Mouse (Mus musculus) right cerebral cortex, postnatal 36 days (tissue): ENCODE measurements around the gene Cga.
A peak's percentile ranks its signal among the peaks of the same experiment; 100 is the strongest.
"Not testable (repeated sequence)": the region's sequence is repeated elsewhere in the genome, so short reads cannot be mapped to it uniquely, and the experiment has no call there.

Source experiments
- DNase-seq, 2 experiments: peaks; one replicate each; pipeline ENCODE4 v3.0.0; 2022; ENCODE audit warnings: low spot score in 2 of 2, mixed read lengths in 1 of 2

The Cga gene

DNA sequence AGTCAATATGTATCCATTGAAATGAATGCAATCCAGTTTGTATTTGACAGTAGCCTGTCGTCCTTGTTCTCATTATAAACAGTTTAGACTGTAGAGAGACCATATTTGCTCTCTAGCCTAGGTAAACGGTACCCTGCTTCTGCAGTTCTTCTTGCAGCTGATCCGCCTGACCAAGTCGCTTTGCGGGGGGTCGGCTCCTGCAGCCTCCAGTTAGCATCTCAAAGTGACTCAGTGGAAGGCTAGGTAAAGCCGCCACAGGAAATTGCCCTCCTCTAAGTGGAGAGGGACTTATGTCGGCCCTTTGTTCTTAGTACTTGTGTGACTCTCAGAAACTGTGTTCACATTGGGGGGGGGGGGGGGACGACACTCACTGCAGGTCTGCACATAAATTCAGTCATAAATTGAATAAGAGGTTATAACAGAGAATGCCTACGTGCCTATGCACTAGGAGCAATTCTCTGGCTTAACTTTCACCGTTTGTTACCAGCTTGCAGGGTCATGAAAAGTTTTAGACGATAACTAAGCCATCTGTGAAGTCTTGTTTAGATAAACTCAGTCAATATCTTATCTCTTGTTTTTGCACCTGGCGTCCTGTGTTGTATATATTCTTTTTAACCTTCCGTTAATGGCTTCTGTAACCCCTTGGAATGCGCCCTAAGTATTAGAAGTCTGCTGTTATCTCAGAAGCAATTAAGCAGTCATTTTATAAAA lies 4.3 kb upstream of the Cga start:
- no peak for DNase-seq

DNA sequence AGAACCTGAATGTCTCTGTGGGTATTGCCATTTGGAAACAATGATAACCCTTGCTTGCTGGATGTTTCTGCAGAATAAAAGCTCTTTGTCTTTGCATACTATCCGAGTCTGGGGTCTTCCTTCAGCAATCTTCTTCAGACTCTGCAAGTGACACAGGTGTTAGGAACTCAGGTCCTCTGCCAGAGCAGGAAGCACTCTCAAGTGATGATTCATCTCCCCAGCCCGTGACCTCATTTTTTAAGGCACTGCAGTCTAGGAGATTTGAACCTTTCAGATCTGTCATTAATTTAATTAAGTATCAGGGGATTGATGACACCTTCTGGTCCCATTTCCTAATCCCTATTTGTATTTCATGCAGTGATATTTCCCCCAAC lies 3.8 kb upstream of the Cga start:
- DNase-seq = no peak

DNA sequence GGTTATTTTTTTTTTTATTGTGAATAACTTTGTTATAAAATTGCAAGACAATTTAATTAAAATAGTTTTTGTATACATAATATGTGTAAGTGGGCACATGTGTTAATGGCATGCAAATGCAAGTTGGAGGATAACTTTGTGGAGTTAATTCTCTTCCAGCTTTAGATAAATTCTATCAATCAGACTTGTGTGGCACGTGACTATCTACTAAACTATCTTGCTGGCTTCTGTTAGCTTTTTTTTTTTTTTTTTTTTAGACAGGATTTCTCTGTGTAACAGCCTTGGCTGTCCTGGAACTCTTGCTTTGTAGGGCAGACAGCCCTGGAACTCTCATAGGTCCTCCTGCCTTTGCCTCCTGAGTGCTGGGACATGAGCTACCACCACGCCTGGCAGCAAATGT lies 4.9 kb downstream of the Cga start:
- DNase-seq = no peak

DNA sequence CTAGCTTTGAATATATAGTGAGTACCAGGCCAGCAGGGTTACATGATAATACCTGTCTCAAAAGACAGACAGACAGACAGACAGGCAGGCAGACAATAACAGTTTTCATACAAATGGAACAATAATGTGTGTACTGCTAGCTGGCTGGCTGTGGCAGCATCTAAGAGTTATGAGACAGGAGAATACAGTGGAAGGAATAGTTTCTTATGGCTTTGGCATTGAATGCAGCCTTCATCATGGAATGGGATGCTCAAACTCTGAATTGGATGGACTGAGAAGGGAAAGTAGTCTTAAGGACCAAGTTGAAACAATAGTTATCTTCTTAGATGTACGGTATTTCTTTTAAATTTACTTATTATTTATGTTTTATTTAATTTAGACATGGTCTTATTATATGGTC lies 5.7 kb downstream of the Cga start:
- DNase-seq = no peak

DNA sequence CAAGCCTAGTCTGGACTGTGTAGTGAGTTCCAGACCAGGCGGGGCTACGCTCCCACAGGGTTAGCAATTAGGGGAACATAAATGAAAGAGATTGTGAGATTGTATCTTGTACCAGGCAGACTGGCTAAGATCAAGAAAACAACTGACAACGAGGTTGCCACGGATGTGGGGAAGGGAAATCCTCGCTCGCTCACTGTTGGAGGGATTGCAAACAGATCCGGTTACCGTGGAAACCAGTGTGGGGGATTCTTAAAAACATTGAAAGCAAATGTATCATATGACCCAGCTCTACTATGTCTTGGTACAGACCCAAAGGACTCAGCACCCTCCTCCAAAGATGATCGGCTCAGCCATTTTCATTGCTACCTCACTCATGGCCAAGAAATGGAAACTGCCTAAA lies 6.6 kb downstream of the Cga start:
- peak in 1 of 2 experiments; percentile 24 for DNase-seq

DNA sequence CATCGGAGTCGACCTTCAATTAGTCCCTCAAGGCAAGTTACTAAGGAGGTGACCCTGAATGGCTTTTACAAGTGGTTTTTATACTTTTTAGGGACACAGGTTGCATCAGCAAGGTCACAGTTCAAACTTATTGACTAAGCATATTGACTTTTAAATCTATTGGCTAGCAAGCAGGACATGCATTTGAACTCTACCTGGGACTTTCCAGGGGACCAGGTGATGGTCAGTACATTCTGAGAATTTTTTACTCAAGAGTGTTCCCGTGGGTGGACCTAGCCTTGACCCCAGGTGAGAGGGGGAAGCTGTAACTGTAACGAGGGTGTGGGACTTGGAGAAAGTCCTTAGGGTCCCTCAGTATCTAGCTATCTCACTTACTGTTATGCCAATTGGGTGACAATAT lies 7.6 kb downstream of the Cga start:
- DNase-seq = no peak

DNA sequence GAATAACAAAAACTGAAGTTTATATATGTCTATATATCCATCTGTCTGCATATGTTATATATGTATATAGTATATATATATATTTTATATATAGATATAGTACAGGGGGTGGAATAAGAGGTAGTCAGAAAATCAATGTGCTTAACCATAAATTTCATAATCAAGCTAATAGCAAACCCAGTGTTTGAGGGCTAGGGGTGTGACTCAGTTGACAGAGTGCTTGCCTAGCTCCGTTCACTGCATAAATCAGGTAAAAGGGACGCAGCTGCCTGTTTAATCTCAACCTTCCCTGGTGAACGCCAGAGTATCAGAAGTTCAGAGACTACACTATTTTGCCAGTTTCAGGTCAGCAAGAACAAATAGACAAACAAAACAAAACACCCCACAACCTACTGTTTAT lies 8.0 kb downstream of the Cga start:
- DNase-seq = not testable (repeated sequence)

DNA sequence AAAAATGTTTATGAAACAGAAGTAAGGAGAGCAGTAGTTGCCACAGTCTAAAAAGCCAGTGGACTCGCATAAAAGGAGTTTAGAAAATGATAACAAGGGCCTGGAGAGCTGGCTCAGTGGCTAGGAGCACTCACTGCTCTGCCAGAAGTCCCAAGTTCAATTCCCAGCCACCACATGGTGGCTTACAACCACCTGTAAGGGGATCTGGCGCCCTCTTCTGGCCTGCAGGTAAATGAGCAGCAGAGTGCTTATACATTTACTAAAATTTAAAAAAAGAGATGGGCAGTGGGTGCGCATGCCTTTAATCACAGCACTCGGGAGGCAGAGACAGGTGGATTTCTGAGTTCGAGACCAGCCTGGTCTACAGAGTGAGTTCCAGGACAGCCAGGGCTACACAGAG lies 11.8 kb downstream of the Cga start:
- no peak for DNase-seq

DNA sequence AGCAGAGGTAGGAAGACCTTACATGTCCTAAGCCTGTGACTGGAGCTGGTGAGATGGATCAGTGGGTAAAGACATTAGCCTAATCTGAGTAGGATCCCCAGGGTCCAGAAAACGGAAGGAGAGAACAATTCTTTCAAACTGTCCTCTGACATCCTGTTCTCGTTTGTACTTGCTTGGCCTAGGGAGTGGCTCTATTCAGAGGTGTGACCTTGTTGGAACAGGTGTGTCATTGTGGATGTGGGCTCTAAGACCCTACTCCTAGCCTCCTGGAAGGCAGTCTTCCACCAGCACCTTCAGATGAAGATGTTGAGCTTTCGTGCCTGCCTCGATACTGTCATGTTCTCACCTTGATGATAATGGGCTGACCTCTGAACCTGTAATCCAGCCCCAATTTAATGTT lies 12.6 kb downstream of the Cga start:
- DNase-seq = no peak

DNA sequence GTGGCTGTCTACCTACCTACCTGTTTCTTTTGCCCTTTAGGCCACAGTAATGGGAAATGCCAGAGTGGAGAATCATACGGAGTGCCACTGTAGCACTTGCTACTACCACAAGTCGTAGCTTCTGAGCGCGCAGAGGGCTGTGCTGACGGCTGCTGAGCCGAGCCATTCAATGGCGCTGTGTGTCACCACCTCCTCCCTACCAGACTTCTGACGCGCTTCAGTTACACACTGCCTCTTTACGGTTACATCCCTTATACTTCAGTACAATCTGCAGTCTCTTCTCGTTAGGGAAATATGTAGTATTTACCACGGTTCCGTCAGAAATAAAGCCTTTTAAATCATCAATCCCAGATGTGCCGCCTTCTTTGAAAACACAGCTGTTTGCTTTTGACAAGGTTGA lies 13.4 kb downstream of the Cga start:
- no peak for DNase-seq

DNA sequence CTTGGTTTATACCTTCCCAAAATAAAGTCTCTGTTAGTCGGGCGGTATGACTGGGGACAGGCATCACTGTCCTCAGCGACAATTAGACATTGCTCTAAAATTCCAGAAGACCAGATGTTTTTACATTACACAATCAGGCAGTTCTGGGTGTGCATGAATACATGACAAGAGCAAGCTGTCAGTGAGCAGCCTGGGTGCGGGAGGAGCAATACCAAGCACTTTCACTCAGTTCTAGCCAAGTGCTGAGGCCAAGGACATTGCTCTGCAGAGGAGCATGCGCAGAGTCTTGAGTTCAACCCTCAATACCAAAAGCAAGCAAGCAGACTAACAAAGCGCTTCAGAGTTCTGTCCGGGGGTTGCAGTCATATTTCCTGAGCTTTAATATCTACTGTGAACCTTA lies 14.5 kb downstream of the Cga start:
- DNase-seq = no peak

DNA sequence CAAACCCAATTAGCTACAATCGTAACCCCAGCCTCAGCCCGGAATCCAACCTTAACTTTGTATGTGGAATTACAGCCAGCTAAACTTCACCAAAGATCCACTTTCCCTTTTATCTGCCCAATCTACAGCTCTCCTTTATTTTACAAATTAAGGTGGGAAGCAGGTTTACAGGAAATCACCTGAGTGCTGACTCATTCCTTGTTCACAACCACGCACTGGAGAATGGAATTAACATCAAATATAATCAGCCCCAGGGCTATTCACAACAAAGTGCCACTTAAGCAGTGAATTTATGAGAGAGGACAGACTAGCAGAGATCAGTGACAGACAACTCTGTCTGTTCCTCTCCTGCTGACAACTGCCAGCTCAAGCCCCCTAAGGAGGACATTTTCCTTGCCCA lies 17.8 kb downstream of the Cga start:
- no peak for DNase-seq

DNA sequence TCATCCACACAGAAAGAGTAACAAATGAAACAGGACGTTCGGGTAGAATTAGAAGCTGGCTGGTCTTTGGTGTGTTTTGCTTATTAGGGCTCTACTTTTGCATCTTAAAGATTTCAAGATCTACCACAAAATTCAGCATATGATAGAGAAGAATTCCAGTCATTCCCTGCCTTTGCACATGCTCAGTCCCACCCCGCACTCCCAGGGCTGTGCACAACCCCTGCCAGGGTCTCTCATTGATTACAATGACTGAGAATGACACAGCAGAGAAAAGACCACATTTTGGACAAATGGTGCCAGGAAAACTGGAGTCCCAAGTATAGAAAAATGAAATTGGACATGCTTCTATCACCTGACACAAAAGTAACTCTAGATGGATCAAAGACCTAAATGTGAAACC lies 18.6 kb downstream of the Cga start:
- no peak for DNase-seq

DNA sequence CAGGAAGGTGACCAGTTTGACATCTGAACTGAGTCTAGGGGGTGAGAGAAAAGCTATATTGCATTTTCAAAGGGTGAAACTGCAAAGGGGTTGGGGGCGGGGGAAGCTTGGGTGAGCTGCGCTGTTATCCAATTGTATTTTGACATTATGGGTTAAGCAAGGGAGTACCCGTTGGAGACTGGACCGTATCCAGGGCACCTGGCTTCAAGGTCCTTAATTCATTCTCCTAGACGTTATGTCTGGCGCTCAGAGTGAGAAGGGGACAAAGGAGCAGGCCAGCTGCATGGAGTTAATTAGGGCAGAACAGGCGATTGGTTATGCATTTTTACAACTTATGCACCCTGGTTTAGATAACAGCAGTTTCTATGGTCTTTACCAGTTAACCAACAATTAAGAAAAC lies 23.8 kb downstream of the Cga start:
- DNase-seq = no peak

DNA sequence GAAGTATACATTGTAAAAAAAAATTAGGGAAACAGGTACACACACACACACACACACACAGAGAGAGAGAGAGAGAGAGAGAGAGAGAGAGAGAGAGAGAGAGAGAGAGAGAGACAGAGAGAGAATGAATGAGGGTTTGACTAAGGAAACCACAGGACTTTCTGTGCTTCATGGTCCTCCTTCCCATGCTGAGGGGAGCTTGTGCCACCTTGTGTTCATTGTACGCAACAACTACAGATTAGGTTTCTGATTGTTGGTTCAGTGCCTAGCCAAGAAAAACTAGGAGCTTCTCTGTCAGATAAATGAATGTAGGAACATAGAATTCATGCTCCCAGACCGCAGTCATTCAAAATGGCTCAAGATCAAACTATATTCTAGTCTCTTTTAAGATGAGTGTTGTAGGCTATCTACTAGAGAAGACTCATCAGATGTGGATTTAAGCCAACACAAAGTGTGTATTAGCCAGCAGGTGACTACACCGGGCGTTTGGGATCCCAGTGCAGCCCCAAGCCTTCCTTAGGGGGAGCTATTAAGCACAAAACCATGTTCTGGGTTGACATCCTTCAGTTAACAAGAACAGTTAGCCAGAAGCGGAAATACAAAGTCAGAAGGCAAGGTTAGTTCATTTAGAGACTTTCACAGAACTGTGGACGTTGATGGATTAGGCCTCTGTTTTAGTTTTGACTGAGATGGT lies 28.7 kb downstream of the Cga start:
- no peak for DNase-seq

DNA sequence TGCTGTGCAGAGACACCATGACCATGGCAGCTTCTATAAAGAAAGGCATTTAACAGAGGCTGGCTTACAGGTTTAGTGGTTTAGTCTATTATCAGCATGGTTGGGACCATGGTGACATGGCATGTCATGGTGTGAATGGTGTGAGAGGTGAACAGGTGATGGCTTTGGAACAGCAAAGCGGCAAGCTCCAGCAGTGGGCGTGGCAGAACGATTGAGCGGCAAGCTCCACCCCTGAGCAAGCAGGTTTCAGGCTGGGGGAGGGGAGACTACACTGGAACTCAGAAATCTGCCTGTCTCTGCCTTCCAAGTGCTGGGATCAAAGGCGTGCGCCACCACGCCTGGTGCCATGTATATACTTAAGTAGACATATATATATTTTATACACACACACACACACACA lies 34.8 kb downstream of the Cga start:
- DNase-seq = not testable (repeated sequence)

DNA sequence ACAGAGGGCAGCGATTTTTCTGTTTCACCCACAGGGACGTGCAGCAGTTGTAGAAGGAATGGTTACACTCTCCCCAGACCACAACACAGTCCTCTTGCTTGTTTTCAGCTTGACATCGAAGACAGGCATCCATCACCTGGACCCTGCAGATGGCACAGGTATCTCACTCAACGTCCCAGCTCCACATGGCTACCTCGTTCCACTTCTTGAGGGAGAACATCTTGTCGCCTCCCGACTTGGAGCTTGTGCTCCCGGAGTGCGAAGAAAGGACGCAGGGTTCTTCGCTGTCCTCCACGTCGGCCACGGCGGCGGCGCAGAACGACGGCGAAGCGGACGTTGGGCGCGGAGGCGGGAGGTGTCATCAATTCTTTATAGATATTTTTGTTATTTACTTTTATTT lies 47.5 kb downstream of the Cga start:
- DNase-seq = no peak

DNA sequence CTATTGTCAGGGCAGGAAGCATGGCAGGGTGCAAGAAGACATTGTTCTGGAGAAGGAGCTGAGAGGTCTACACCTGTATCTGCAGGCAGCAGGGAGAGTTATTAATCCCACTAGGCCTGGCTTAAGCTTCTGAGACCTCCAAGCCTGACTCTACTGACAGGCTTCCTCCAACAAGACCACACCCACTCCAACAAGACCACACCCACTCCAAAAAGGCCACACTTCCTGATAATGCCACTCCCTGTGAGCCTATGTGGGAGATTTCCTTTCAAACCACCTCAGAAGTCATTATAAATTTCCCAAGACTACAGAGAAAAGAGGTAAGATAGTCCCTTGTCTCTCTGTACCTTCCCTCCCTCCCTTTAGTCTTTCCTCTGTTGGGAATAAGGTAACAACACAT lies 53.6 kb downstream of the Cga start:
- no peak for DNase-seq

DNA sequence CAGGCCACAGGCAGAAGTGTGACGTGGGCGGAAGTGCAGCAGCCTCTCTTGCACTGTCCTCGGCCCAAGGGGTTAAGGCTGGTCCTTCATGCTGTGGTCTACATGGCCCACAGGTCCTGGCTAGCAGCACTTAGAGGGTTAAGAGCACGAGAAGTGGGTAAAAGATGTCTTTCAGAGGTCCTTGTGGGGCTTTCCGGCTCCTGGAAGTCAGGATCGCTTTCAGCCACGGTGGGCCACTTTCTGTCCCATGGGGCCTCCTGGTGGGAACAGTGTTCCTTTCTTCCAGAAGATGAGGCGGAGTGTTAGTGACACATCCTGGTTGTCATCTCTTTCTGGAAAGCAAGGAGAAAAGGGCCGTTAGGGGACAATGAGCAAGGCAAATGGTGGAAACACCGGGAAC lies 60.1 kb downstream of the Cga start:
- no peak for DNase-seq
